Mouse (Mus musculus): ENCODE data around the gene Med29. TPM values are rescaled to one million over a fixed set of nuclear protein-coding genes. Genes with fewer than 3 reads are reported as not detected.

The Med29 gene
- total RNA-seq, 1 experiment = 50.8 TPM

DNA sequence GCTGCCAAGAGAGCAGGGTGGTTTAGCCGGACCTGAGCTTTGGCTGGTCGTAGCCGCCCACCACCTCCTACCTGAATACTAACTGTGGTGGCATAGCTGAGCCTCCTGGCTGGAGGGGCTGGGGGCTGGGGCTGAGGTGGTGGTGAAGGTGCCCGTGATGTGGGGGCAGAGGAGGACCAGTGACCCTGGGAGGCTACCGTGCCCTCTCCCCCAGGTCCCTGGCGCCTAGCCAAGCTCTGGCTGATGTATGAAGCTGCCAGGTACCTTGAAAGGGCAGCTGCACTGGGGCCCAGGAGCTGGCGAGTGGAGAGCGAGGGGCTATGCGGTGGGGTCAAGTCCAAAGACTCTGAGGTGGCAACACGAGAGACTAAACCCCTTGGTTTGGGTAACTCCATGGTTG, 32.7 kb downstream of the Med29 start:
- no peak for DNase-seq (ENCODE audit: low read depth, low spot score)
- no peak for TF ChIP-seq CHD2 (IDR thresholded peaks at IDR 0.05; ENCODE audit: low read depth, low read length)
- no peak for TF ChIP-seq HCFC1 (IDR thresholded peaks at IDR 0.05; ENCODE audit: borderline replicate concordance, insufficient read depth, low read length)
- TF ChIP-seq ZC3H11A (IDR thresholded peaks at IDR 0.05; ENCODE audit: borderline replicate concordance, low read depth, low read length) = no peak
- no peak for TF ChIP-seq ZNF384 (IDR thresholded peaks at IDR 0.05; ENCODE audit: low read depth, low read length)
- no peak for TF ChIP-seq MAFK (IDR thresholded peaks at IDR 0.05; ENCODE audit: insufficient read depth, low read depth, low read length)
- Histone ChIP-seq H3K27ac (ENCODE audit: insufficient read depth, low read depth, low read length, poor library complexity, severe bottlenecking) (no peak overlapping the region), H3K36me3 (ENCODE audit: control insufficient read depth, insufficient read depth, low read length, poor library complexity, severe bottlenecking) (peaks cover 18% of the 10 kb centered on the region; the same call in 1 of the 2 replicates), H3K9ac (ENCODE audit: insufficient read depth, low read depth, low read length, poor library complexity, severe bottlenecking) (no peak overlapping the region), H3K4me1 (ENCODE audit: control insufficient read depth in 2 of 2, insufficient read depth in 2 of 2, low read length in 2 of 2, poor library complexity in 1 of 2) (peaks cover 0 to 16% of the 10 kb centered on the region in 2 experiments; a peak in 2 of 4 replicates), H3K4me3 (ENCODE audit: insufficient read depth in 1 of 2, low read depth in 1 of 2, low read length in 2 of 2, poor library complexity in 1 of 2, severe bottlenecking in 1 of 2) (no peak overlapping the region), H3K9me3 (ENCODE audit: control insufficient read depth, insufficient read depth, low read depth, low read length) (no peaks in the 10 kb centered on the region)
- in situ Hi-C loops (cut with MboI; ENCODE audit: low sequenced_read_pairs in 2 of 2, unreplicated experiment in 2 of 2) = no loop called here

DNA sequence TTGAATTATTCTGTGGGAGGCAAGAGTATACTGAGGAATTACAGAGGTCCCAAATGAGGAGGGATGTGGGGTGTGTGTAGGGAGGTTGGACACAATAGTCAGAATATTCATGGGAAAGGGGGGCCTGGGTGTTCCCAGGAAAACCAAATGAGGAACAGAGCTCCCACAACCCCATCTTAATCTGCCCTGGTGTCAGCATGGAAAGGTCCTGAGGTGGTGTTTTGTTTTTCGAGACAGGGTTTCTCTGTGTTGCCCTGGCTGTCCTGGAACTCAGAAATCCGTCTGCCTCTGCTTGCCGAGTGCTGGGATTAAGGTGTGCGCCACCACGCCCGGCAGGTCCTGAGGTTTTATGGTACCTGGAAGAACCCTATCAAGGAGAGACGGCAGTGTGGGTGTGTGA, 34.1 kb downstream of the Med29 start:
- DNase-seq (ENCODE audit: low read depth, low spot score) = no peak
- Histone ChIP-seq H3K36me3 (ENCODE audit: control insufficient read depth, insufficient read depth, low read length, poor library complexity, severe bottlenecking) (peaks cover 27% of the 10 kb centered on the region), H3K4me1 (ENCODE audit: control insufficient read depth in 2 of 2, insufficient read depth in 2 of 2, low read length in 2 of 2, poor library complexity in 1 of 2) (peaks cover 0 to 16% of the 10 kb centered on the region in 2 experiments; a peak in 2 of 4 replicates), H3K27ac (ENCODE audit: insufficient read depth, low read depth, low read length, poor library complexity, severe bottlenecking) (no peak overlapping the region; the same call in 1 of the 2 replicates), H3K9ac (ENCODE audit: insufficient read depth, low read depth, low read length, poor library complexity, severe bottlenecking) (no peak overlapping the region), H3K4me3 (ENCODE audit: insufficient read depth in 1 of 2, low read depth in 1 of 2, low read length in 2 of 2, poor library complexity in 1 of 2, severe bottlenecking in 1 of 2) (no peak overlapping the region), H3K9me3 (ENCODE audit: control insufficient read depth, insufficient read depth, low read depth, low read length) (no peaks in the 10 kb centered on the region)
- TF ChIP-seq MAFK (IDR thresholded peaks at IDR 0.05; ENCODE audit: insufficient read depth, low read depth, low read length) (no peak), CHD2 (IDR thresholded peaks at IDR 0.05; ENCODE audit: low read depth, low read length) (no peak), ZC3H11A (IDR thresholded peaks at IDR 0.05; ENCODE audit: borderline replicate concordance, low read depth, low read length) (no peak), HCFC1 (IDR thresholded peaks at IDR 0.05; ENCODE audit: borderline replicate concordance, insufficient read depth, low read length) (no peak), ZNF384 (IDR thresholded peaks at IDR 0.05; ENCODE audit: low read depth, low read length) (no peak)
- in situ Hi-C loops (cut with MboI; ENCODE audit: low sequenced_read_pairs in 2 of 2, unreplicated experiment in 2 of 2) = no loop called here

DNA sequence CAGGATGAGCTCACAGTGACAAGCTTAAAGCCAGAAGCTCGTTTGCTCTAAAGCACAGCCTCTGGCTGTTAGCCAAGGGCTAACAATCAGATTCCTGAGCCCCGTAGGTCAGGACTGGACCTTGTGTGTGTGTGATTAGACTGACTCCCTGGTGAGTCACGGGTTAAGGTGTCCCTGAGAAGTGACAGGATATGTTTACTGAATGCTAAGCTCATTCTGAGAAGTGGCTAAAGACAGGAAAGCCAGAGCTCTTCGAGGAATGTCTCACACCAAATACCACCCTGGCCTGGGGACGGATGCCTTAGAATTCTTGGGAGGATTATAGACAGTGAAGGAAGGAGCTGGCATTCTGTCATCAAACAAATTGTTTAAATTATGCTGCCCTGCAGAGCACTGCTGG, 34.5 kb downstream of the Med29 start:
- no peak for DNase-seq (ENCODE audit: low read depth, low spot score)
- no peak overlapping the region for H3K4me3 ChIP-seq (ENCODE audit: insufficient read depth in 1 of 2, low read depth in 1 of 2, low read length in 2 of 2, poor library complexity in 1 of 2, severe bottlenecking in 1 of 2)

DNA sequence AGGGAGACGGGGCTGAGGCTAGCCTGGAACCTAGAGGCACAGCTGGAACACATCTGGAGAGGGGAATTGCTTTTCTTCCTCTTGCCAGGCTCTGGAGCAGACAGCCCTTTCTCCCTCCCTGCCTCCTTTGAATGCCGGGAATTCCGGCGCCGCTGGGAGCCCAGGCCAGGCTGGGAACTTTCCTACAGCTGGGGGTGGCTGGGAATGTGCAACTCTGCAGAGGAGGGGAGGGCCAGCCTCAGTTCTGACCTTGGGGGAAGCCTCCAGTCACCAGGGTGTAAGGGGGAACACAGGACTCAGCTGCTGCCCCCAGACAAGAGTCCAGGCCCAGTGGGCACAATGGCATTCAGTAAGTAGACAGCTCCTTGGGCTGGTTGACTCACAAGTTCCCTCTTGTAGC, 35.5 kb downstream of the Med29 start:
- DNase-seq (ENCODE audit: low read depth, low spot score) = no peak
- no peaks in the 10 kb centered on the region for H3K9me3 ChIP-seq (ENCODE audit: control insufficient read depth, insufficient read depth, low read depth, low read length)
- H3K9ac ChIP-seq (ENCODE audit: insufficient read depth, low read depth, low read length, poor library complexity, severe bottlenecking) = no peak overlapping the region
- peaks cover 2 to 8% of the 10 kb centered on the region in 2 experiments; a peak in 3 of 4 replicates for H3K4me1 ChIP-seq (ENCODE audit: control insufficient read depth in 2 of 2, insufficient read depth in 2 of 2, low read length in 2 of 2, poor library complexity in 1 of 2)
- in situ Hi-C loops (cut with MboI; ENCODE audit: low sequenced_read_pairs in 2 of 2, unreplicated experiment in 2 of 2) = no loop called here
- H3K27ac ChIP-seq (ENCODE audit: insufficient read depth, low read depth, low read length, poor library complexity, severe bottlenecking) = no peak overlapping the region
- TF ChIP-seq CHD2 (IDR thresholded peaks at IDR 0.05; ENCODE audit: low read depth, low read length) (no peak), ZNF384 (IDR thresholded peaks at IDR 0.05; ENCODE audit: low read depth, low read length) (no peak), HCFC1 (IDR thresholded peaks at IDR 0.05; ENCODE audit: borderline replicate concordance, insufficient read depth, low read length) (no peak), MAFK (IDR thresholded peaks at IDR 0.05; ENCODE audit: insufficient read depth, low read depth, low read length) (no peak), ZC3H11A (IDR thresholded peaks at IDR 0.05; ENCODE audit: borderline replicate concordance, low read depth, low read length) (no peak)
- H3K36me3 ChIP-seq (ENCODE audit: control insufficient read depth, insufficient read depth, low read length, poor library complexity, severe bottlenecking) = peaks cover 37% of the 10 kb centered on the region
- H3K4me3 ChIP-seq (ENCODE audit: insufficient read depth in 1 of 2, low read depth in 1 of 2, low read length in 2 of 2, poor library complexity in 1 of 2, severe bottlenecking in 1 of 2) = no peak overlapping the region

More for the DNA sequence above, 34.5 kb downstream of the Med29 start:
- Histone ChIP-seq H3K4me1 (ENCODE audit: control insufficient read depth in 2 of 2, insufficient read depth in 2 of 2, low read length in 2 of 2, poor library complexity in 1 of 2) (peaks cover 1 to 16% of the 10 kb centered on the region in 2 experiments; a peak in 3 of 4 replicates), H3K9ac (ENCODE audit: insufficient read depth, low read depth, low read length, poor library complexity, severe bottlenecking) (no peak overlapping the region), H3K36me3 (ENCODE audit: control insufficient read depth, insufficient read depth, low read length, poor library complexity, severe bottlenecking) (peaks cover 32% of the 10 kb centered on the region), H3K27ac (ENCODE audit: insufficient read depth, low read depth, low read length, poor library complexity, severe bottlenecking) (no peak overlapping the region), H3K9me3 (ENCODE audit: control insufficient read depth, insufficient read depth, low read depth, low read length) (no peaks in the 10 kb centered on the region)
- in situ Hi-C loops (cut with MboI; ENCODE audit: low sequenced_read_pairs in 2 of 2, unreplicated experiment in 2 of 2) = no loop called here
- no peak for TF ChIP-seq CHD2 (IDR thresholded peaks at IDR 0.05; ENCODE audit: low read depth, low read length)
- no peak for TF ChIP-seq ZC3H11A (IDR thresholded peaks at IDR 0.05; ENCODE audit: borderline replicate concordance, low read depth, low read length)
- TF ChIP-seq MAFK (IDR thresholded peaks at IDR 0.05; ENCODE audit: insufficient read depth, low read depth, low read length) = no peak
- TF ChIP-seq ZNF384 (IDR thresholded peaks at IDR 0.05; ENCODE audit: low read depth, low read length) = no peak
- no peak for TF ChIP-seq HCFC1 (IDR thresholded peaks at IDR 0.05; ENCODE audit: borderline replicate concordance, insufficient read depth, low read length)

Measured in ES-E14 (cell line).